Mouse (Mus musculus) stomach, embryonic 15.5 days (tissue): ENCODE measurements around the gene Nlrp4f. TPM values are rescaled to one million over a fixed set of nuclear protein-coding genes. Genes with fewer than 3 reads are reported as not detected.

Experiments
- ATAC-seq: fragments of 200-750 bp; cut with Nextera tagmentation; 2 replicates; pipeline ENCODE4 v1.8.0; 2017; ENCODE audit warnings: low read depth, moderate number of reproducible peaks, moderate TSS enrichment; ENCODE audit not compliant: insufficient read depth, low FRiP score
- H3K27ac ChIP-seq: fragments of 300-500 bp; sonication (generic); 2 replicates; pipeline ENCODE4 v1.5.1; 2015; ENCODE audit warnings: mild to moderate bottlenecking, inconsistent platforms
- H3K27me3 ChIP-seq: fragments of 300-500 bp; sonication (generic); replicated peaks from 2 replicates; pipeline ENCODE4 v1.6.1; 2015; ENCODE audit warnings: inconsistent platforms
- H3K36me3 ChIP-seq: fragments of 300-500 bp; sonication (generic); 2 replicates; pipeline ENCODE4 v1.6.1; 2015; ENCODE audit warnings: inconsistent platforms
- H3K4me1 ChIP-seq: fragments of 300-500 bp; sonication (generic); 2 replicates; pipeline ENCODE4 v1.6.1; 2015; ENCODE audit warnings: inconsistent platforms
- H3K4me2 ChIP-seq: fragments of 300-500 bp; sonication (generic); 2 replicates; pipeline ENCODE4 v1.6.1; 2015; ENCODE audit warnings: mild to moderate bottlenecking, inconsistent platforms
- H3K4me3 ChIP-seq: fragments of 300-500 bp; sonication (generic); replicated peaks from 2 replicates; pipeline ENCODE4 v1.5.1; 2015; ENCODE audit warnings: inconsistent platforms
- H3K9ac ChIP-seq: fragments of 300-500 bp; sonication (generic); 2 replicates; pipeline ENCODE4 v1.6.1; 2015; ENCODE audit warnings: inconsistent platforms
- H3K9me3 ChIP-seq: fragments of 300-500 bp; sonication (generic); 2 replicates; pipeline ENCODE4 v1.6.1; 2016; ENCODE audit warnings: inconsistent platforms
- WGBS: fragments of 180-500 bp; shearing (Covaris S2); methylation state at CpG from one replicate; pipeline ENCODE4 v1.1.7; 2015; 5-methylcytosine and 5-hydroxymethylcytosine counted together
- polyA plus RNA-seq: library from polyadenylated mRNA; unstranded; fragments of >200 nt; fragmentation: Nextera tagmentation; extraction: Ambion mirVana; gene quantifications from 2 replicates; pipeline ENCODE4 v1.2.1, GENCODE M21; 2015

The Nlrp4f gene
- not detected in 2 replicates for polyA plus RNA-seq

DNA sequence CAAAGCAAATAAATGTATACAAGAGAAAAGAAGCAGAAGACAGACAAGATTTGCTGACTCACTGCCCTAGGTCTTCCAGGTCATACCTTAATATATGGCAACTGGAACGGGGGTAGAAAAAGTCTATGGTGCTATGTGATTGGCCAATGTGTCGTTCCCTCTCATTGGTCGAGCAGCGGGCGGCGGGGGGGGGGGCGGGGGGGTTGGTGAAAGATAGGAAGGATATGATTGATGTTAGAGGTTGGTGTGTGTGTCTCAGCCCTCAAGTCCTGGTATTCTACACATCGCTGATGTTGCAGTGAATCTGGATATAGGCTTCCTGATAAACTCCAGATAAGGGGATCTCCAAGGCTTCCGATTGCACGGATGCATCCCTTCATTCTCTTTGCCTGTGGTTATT lies at the start of gene Nlrp4f:
Gene Nlrp4f, minus strand, starts transcription at position 101 of the 400 bp plus-strand sequence.
- Histone ChIP-seq H3K4me2 (no peak within 1 kb of the TSS), H3K4me3 (no peak within 1 kb of the TSS), H3K9me3 (no peaks in the 10 kb centered on the region), H3K9ac (no peak within 1 kb of the TSS), H3K27ac (no peak within 1 kb of the TSS), H3K27me3 (no peaks in the 10 kb centered on the region), H3K4me1 (no peaks in the 10 kb centered on the region), H3K36me3 (no peaks in the 10 kb centered on the region)
- no peak for ATAC-seq
- WGBS, result 81% methylated on average over 9 of the region's 10 CpGs

GRCm38 (mm10) chr13:65243273-65243672 lies 37.5 kb upstream of the Nlrp4f start:
- H3K27me3 ChIP-seq, result no peaks in the 10 kb centered on the region
- H3K4me1 ChIP-seq, result peaks cover 10% of the 10 kb centered on the region
- no peak overlapping the region for H3K4me3 ChIP-seq
- H3K9me3 ChIP-seq, result no peaks in the 10 kb centered on the region
- WGBS, result 89% methylated on average over 4 of the region's 4 CpGs
- no peak overlapping the region for H3K4me2 ChIP-seq
- no peak for ATAC-seq
- H3K27ac ChIP-seq, result no peak overlapping the region
- no peak overlapping the region for H3K9ac ChIP-seq
- no peaks in the 10 kb centered on the region for H3K36me3 ChIP-seq

DNA sequence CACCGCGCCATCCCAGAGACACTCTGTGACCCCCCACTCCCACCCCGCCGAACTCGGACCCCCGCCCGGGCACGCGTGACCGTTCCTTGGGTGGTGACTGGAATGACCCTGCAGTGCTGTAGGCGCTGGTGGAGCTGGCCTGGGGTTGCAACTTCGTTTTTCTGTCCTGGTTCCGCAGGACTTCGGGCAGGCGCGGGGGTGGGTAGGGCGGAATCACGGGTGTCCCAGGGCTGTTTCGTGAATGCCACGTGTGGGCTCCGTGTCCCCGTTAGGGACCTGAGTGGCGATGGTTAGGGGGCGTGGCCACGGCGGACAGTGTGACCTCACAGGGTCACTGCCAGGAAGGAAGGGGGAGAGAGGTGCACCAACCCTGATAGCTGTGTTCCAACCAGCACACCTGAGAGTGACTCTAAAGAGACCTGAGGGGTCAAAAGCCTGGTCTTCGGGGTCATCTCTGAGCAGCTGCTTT lies 36.6 kb upstream of the Nlrp4f start:
- ATAC-seq, result no peak
- WGBS, result 33% methylated on average over 27 of the region's 27 CpGs
- Histone ChIP-seq H3K36me3 (no peaks in the 10 kb centered on the region), H3K9me3 (no peaks in the 10 kb centered on the region), H3K27me3 (no peaks in the 10 kb centered on the region), H3K9ac (no peak overlapping the region), H3K4me3 (peak overlapping the region; percentile 64), H3K4me1 (peaks cover 10% of the 10 kb centered on the region), H3K27ac (no peak overlapping the region), H3K4me2 (peak overlapping the region; percentile 97)

GRCm38 (mm10) chr13:65241627-65242318 lies 36.0 kb upstream of the Nlrp4f start:
- Histone ChIP-seq H3K4me1 (peaks cover 10% of the 10 kb centered on the region), H3K36me3 (no peaks in the 10 kb centered on the region), H3K9ac (peak overlapping the region; percentile 52), H3K4me3 (peak overlapping the region; percentile 64), H3K27ac (peak overlapping the region; percentile 95), H3K9me3 (no peaks in the 10 kb centered on the region), H3K4me2 (peak overlapping the region; percentile 97), H3K27me3 (no peaks in the 10 kb centered on the region)
- 2% methylated on average over 51 of the region's 51 CpGs for WGBS
- ATAC-seq, result peak; percentile 3; the same call in 1 of the 2 replicates

DNA sequence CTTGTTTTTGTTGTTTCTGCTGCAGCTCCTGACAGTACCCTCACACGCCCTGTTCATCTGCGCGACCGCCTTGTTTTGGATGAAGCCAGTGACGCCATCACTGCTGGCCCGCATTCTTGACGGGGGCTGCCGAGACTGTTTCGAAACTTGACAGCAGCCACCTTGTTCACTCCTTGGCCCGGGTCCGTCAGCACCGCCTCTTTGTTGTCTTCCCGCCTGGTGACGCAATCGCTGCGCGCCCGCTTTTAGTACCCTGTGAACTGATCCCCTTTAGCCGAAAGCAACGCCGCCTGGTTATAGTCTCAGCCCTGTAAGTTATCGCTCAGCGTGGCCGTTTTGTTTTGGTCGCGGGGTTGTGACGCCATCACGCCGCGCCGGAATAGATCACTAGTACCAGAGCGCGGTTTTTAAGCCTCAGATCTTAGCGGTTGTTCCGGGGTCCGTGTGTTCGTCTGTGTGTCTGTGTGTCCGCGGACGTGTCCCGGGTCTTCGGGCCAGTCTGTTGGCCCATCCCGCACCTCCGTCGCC lies 35.4 kb upstream of the Nlrp4f start:
- Histone ChIP-seq H3K36me3 (no peaks in the 10 kb centered on the region), H3K4me1 (peaks cover 10% of the 10 kb centered on the region), H3K9ac (peak overlapping the region; percentile 52; the same call in 1 of the 2 replicates), H3K9me3 (no peaks in the 10 kb centered on the region), H3K4me3 (peak overlapping the region; percentile 64), H3K27ac (peak overlapping the region; percentile 95), H3K4me2 (peak overlapping the region; percentile 97), H3K27me3 (no peaks in the 10 kb centered on the region)
- WGBS, result under 1% methylated on average over 45 of the region's 45 CpGs
- ATAC-seq, result peak; percentile 82

GRCm38 (mm10) chr13:65240509-65241098 lies 34.8 kb upstream of the Nlrp4f start:
- H3K27ac ChIP-seq, result peak overlapping the region; percentile 95
- H3K27me3 ChIP-seq, result no peaks in the 10 kb centered on the region
- no peaks in the 10 kb centered on the region for H3K9me3 ChIP-seq
- no peaks in the 10 kb centered on the region for H3K36me3 ChIP-seq
- H3K4me1 ChIP-seq, result peaks cover 10% of the 10 kb centered on the region
- peak overlapping the region; percentile 64 for H3K4me3 ChIP-seq
- H3K4me2 ChIP-seq, result peak overlapping the region; percentile 97
- H3K9ac ChIP-seq, result peak overlapping the region; percentile 52; the same call in 1 of the 2 replicates
- peak; percentile 93 for ATAC-seq
- under 1% methylated on average over 28 of the region's 28 CpGs for WGBS

DNA sequence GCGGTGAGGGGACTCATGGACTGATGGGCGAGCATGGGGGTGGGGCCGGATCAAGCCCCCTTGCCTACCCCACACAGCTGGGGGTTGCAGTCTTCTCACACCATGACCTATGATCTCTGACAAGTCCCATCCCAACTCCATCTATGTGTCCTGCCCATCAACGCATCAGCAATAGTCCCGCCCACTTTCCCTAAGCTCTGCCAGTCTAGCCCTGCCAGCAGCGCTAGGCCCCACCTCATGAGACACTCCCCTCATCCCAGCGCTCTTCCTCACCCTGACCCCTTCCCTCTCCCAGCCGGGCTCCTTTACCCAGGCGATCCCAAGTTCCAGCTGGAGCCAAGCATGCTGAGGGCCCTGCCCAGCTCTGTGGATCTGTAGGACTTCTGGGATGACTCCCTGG lies 31.4 kb upstream of the Nlrp4f start:
- H3K27me3 ChIP-seq, result no peaks in the 10 kb centered on the region
- no peaks in the 10 kb centered on the region for H3K36me3 ChIP-seq
- no peaks in the 10 kb centered on the region for H3K9me3 ChIP-seq
- peaks cover 7% of the 10 kb centered on the region for H3K4me1 ChIP-seq
- no peak overlapping the region for H3K9ac ChIP-seq
- no peak overlapping the region for H3K27ac ChIP-seq
- 68% methylated on average over 9 of the region's 9 CpGs for WGBS
- no peak overlapping the region for H3K4me3 ChIP-seq
- no peak overlapping the region for H3K4me2 ChIP-seq
- ATAC-seq, result no peak

DNA sequence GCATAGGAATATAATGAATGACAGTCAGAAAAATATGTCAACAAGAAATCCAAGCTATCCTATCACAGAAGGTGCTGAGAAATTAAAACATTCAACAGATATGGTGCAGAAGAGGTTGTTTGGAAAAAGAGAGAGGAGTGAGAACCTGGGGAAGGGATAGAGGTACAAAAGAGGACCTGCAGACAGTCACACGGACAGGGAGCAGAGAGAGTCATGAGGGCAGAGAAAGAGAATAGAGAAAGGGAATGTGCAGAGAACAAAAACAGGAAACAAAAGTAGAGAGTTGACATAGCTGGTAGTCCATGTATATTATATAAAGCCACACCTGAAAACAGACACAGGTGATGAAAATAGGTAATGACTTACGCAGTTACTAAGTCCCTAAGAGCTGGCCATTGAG lies 20.9 kb upstream of the Nlrp4f start:
- H3K36me3 ChIP-seq, result no peaks in the 10 kb centered on the region
- H3K4me3 ChIP-seq, result no peak overlapping the region
- H3K9me3 ChIP-seq, result no peaks in the 10 kb centered on the region
- H3K27me3 ChIP-seq, result no peaks in the 10 kb centered on the region
- H3K4me1 ChIP-seq, result no peaks in the 10 kb centered on the region
- 92% methylated on average over 2 of the region's 2 CpGs for WGBS
- ATAC-seq, result no peak
- H3K9ac ChIP-seq, result no peak overlapping the region
- H3K27ac ChIP-seq, result no peak overlapping the region
- no peak overlapping the region for H3K4me2 ChIP-seq

GRCm38 (mm10) chr13:65225945-65226344 lies 20.2 kb upstream of the Nlrp4f start:
- no peak for ATAC-seq
- 54% methylated on average over 6 of the region's 6 CpGs for WGBS
- no peak overlapping the region for H3K4me3 ChIP-seq

DNA sequence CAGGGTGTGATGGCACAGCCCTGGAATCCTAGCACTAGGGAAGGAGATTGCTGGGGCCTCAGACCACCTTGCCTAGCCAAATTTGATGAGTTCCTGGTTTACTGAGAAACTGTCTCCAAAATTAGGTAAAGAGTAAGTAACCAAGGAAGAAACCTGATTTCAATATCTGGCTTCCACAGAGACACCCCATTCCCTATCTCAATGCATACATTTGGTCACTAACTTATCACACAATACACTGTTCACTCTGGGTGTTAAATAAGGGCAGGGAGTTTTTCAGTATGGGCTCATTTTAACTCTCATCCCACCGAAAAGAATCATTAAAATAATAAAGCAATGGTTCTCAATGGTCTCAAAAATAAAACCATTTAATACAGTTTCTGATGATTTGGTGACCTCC lies 5.1 kb downstream of the Nlrp4f start:
- Histone ChIP-seq H3K9ac (no peak overlapping the region), H3K27me3 (no peaks in the 10 kb centered on the region), H3K9me3 (no peaks in the 10 kb centered on the region), H3K4me1 (no peaks in the 10 kb centered on the region), H3K36me3 (no peaks in the 10 kb centered on the region), H3K27ac (no peak overlapping the region), H3K4me2 (no peak overlapping the region), H3K4me3 (no peak overlapping the region)
- WGBS, result 69% methylated on average over 1 of the region's 1 CpGs
- no peak for ATAC-seq

More at GRCm38 (mm10) chr13:65225945-65226344, 20.2 kb upstream of the Nlrp4f start:
- no peak overlapping the region for H3K9ac ChIP-seq
- no peaks in the 10 kb centered on the region for H3K4me1 ChIP-seq
- H3K27ac ChIP-seq, result no peak overlapping the region
- no peaks in the 10 kb centered on the region for H3K27me3 ChIP-seq
- H3K4me2 ChIP-seq, result no peak overlapping the region
- no peaks in the 10 kb centered on the region for H3K9me3 ChIP-seq
- no peaks in the 10 kb centered on the region for H3K36me3 ChIP-seq

- ATAC-seq, result no peak
- Histone ChIP-seq H3K36me3 (no peaks in the 10 kb centered on the region), H3K27ac (no peak overlapping the region), H3K27me3 (no peaks in the 10 kb centered on the region), H3K9ac (no peak overlapping the region), H3K4me3 (no peak overlapping the region), H3K4me1 (no peaks in the 10 kb centered on the region), H3K9me3 (no peaks in the 10 kb centered on the region), H3K4me2 (no peak overlapping the region)
- 53% methylated on average over 15 of the region's 15 CpGs for WGBS
Measured at GRCm38 (mm10) chr13:65176472-65177091, 29.2 kb downstream of the Nlrp4f start.
